Mouse (Mus musculus): ENCODE measurements around the gene Adgra3.

- no peak for TF ChIP-seq POLR2A (IDR thresholded peaks at IDR 0.05; ENCODE audit: borderline replicate concordance, insufficient read depth, low read length)
- TF ChIP-seq CTCF (IDR thresholded peaks at IDR 0.05; ENCODE audit: borderline replicate concordance, insufficient read depth, low read depth, low read length), result no peak
Observed at GRCm38 (mm10) chr5:50037666-50038065, 21.1 kb downstream of the Adgra3 start.

All from cerebellum, adult 2 months (tissue).